Comparison of ENCODE assay signal across 16 mouse cellular contexts in the genomic region with DNA sequence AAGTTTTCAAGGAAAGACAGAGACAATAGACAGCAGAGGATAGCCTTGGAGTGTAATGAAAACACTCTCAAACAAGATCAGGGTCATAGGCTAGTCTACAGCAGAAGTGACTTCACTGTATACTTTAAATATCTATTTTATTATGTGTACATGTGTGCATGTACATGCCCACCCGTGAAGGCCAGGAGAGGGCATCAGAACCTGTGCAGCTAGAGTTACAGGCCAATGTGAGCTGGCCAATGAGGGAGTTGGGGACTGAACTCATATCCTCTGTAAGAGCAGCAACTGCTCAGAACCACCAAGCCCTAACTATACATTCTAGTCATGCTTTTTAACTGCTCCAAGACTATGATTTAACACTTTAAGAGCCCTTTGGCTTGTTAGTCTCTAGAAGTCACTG. TPM values are rescaled to one million over a fixed set of nuclear protein-coding genes. Genes with fewer than 3 reads are reported as not detected.
DNase-seq lines count a peak whose midpoint lies in the region; ATAC-seq and TF ChIP-seq lines count a peak whose summit lies in the region.
"Had no signal": no experiment of that assay in that cellular context is flagged by ENCODE, and none has a peak within 500 bp of the region (broad histone marks: within the 10 kb centered on the region; RNA-seq: fewer than 3 reads in every experiment).

No protein-coding gene starts in this region.

- no peak overlapping the region for H3K4me3 ChIP-seq in lung, postnatal 0 days (ENCODE audit: low read depth, low read length)
- H3K4me3 ChIP-seq: embryonic facial prominence, embryonic 10.5 days; heart, embryonic 15.5 days; myocyte; stomach, embryonic 15.5 days had no signal

- 11% methylated on average over 1 of the region's 1 CpGs for WGBS in lung, postnatal 0 days

- H3K4me2 ChIP-seq in lung, postnatal 0 days (replicated peaks; ENCODE audit: low read depth, low read length) = no peak overlapping the region
- H3K4me2 ChIP-seq: heart, embryonic 15.5 days; hindbrain, embryonic 14.5 days; stomach, embryonic 15.5 days had no signal

- H3K9ac ChIP-seq in lung, postnatal 0 days (replicated peaks; ENCODE audit: low read depth) = no peak overlapping the region
- H3K9ac ChIP-seq: heart, embryonic 15.5 days; hindbrain, embryonic 14.5 days; stomach, embryonic 15.5 days had no signal

- no peak overlapping the region for H3K27ac ChIP-seq in lung, postnatal 0 days (ENCODE audit: low read length)
- H3K27ac ChIP-seq: embryonic facial prominence, embryonic 10.5 days; heart, embryonic 15.5 days; hindbrain, embryonic 14.5 days; stomach, embryonic 15.5 days had no signal

- ATAC-seq in lung, postnatal 0 days = no peak
- 0 out of 2 replicates have a peak, but pooled peaks have one; percentile 7 for ATAC-seq in granulocyte monocyte progenitor cell, adult 5-6 weeks (replicated peaks; ENCODE audit: poor library complexity, severe bottlenecking)

- H3K4me1 ChIP-seq in lung, postnatal 0 days (ENCODE audit: insufficient read depth, low read depth, low read length) = peaks cover under 1% of the 10 kb centered on the region; the same call in 1 of the 2 replicates

- no peak for DNase-seq in lung, postnatal 0 days (ENCODE audit: low spot score)
- no peak for DNase-seq in lung, postnatal 10 days
- DNase-seq in NIH3T3 (ENCODE audit: low read depth) = peak; percentile 12
- DNase-seq in naive thymus-derived CD4-positive, alpha-beta T cell, adult 2 months (ENCODE audit: low read depth) = peak; percentile 36
- no peak for DNase-seq in neural tube, embryonic 10.5 days (ENCODE audit: extremely low spot score, low spot score)
- DNase-seq in layer of hippocampus, postnatal 36 days = no peak
- DNase-seq: adrenal gland, adult 8-10 months; cerebellum, postnatal 14 days; kidney, adult 8-10 months; right cerebral cortex, postnatal 4 days had no signal

- H3K27me3 ChIP-seq in lung, postnatal 0 days (replicated peaks; ENCODE audit: insufficient read depth, low read length) = no peaks in the 10 kb centered on the region
- H3K27me3 ChIP-seq: heart, embryonic 15.5 days; stomach, embryonic 15.5 days had no signal

- no peak for TF ChIP-seq EP300 in lung, postnatal 0 days (IDR thresholded peaks at IDR 0.05)

- no peaks in the 10 kb centered on the region for H3K36me3 ChIP-seq in lung, postnatal 0 days (ENCODE audit: insufficient read depth, low read length)
- H3K36me3 ChIP-seq: embryonic facial prominence, embryonic 10.5 days; heart, embryonic 15.5 days; stomach, embryonic 15.5 days had no signal

- TF ChIP-seq CTCF in lung, postnatal 0 days (IDR thresholded peaks at IDR 0.05) = peak; percentile 32; the same call in 1 of the 2 replicates

- no peaks in the 10 kb centered on the region for H3K9me3 ChIP-seq in lung, postnatal 0 days (ENCODE audit: low read length)
- H3K9me3 ChIP-seq: embryonic facial prominence, embryonic 10.5 days; heart, embryonic 15.5 days; stomach, embryonic 15.5 days had no signal

RNA-seq across cellular contexts. Expression of a gene that starts 51.0 kb away (rescaled TPM):
- polyA plus RNA-seq in lung, postnatal 0 days (2015; fragmentation: Nextera tagmentation; extraction: Ambion mirVana) = 16.5 and 17.6 TPM in 2 replicates
- total RNA-seq in granulocyte monocyte progenitor cell, adult 5-6 weeks (2014; fragmentation: Nextera tagmentation) = 130 and 144 TPM in 2 replicates
- total RNA-seq in granulocyte monocyte progenitor cell, adult 5-6 weeks (2017) = 142 and 158 TPM in 2 replicates
- 100 to 1,000 TPM; 157 to 160 TPM for total RNA-seq in layer of hippocampus, postnatal 36 days (2021)

Comparison
In these comparisons a context has a peak if more than half of its experiments do, and no peak if none do; other contexts are left out.
1. DNase-seq: peak in NIH3T3 (single experiment) and naive thymus-derived CD4-positive, alpha-beta T cell, adult 2 months (single experiment); none in lung, postnatal 0 days (single experiment), lung, postnatal 10 days (single experiment), neural tube, embryonic 10.5 days (single experiment) and layer of hippocampus, postnatal 36 days (0 of 2).